9 mouse cellular contexts compared by ENCODE assay signal in the genomic region with DNA sequence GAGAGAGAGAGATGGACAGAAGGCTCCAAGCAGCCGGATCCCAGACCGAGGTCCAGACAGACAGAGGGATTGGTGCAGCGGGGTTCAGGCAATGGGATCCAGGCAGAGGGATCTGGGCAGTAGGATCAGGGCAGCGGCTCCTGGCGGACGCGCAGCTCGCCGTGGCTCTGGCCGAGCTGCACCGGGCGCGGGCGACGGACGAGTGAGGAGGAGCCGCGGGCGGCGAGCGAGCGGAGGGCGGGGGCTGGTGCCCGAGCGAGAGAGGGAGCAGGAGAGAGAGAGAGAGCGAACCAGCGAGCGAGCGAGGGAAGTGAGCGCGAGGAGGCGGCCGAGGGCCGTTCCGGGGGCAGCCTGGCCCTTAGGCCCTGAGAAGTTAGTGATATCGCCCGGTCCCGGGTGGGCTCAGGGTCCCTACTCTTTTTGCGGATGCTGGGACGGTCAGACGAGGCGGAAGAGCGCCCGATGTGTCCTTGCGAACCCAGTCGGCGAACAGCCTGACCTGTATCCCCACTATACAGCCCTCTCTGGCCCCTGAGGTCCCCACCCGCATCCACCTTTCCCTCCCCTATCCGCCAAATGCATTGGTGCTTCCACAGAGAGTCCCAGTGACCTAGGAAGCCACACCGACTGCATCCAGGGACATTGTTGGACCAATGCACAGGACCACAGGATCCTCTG. TPM values are rescaled to one million over a fixed set of nuclear protein-coding genes. Genes with fewer than 3 reads are reported as not detected.
A peak's percentile ranks its signal among the peaks of the same experiment; 100 is the strongest.
DNase-seq lines count a peak whose midpoint lies in the region; ATAC-seq lines count a peak whose summit lies in the region.
"Had no signal": no experiment of that assay in that cellular context is flagged by ENCODE, and none has a peak within 500 bp of the region (broad histone marks: within the 10 kb centered on the region; RNA-seq: fewer than 3 reads in every experiment).

Gene Sez6l (minus strand): TSS at position 193 of the 678 bp plus-strand sequence.

- no peak within 1 kb of the TSS for H3K9ac ChIP-seq in liver, embryonic 13.5 days

- H3K4me2 ChIP-seq in liver, embryonic 13.5 days, result peak within 1 kb of the TSS; percentile 28

- H3K4me3 ChIP-seq in liver, embryonic 13.5 days (replicated peaks), result 0 out of 2 replicates have a peak within 1 kb of the TSS, but pooled peaks have one; percentile 10
- H3K4me3 ChIP-seq: erythroblast, embryonic 14.5 days had no signal

- H3K4me1 ChIP-seq in liver, embryonic 13.5 days (replicated peaks), result no peaks in the 10 kb centered on the region

- H3K36me3 ChIP-seq in liver, embryonic 13.5 days, result no peaks in the 10 kb centered on the region

- peaks cover 55% of the 10 kb centered on the region for H3K27me3 ChIP-seq in liver, embryonic 13.5 days

- no peak within 1 kb of the TSS for H3K27ac ChIP-seq in liver, embryonic 13.5 days

- WGBS in liver, embryonic 13.5 days (ENCODE audit: insufficient replicate concordance), result 1% methylated on average over 47 of the region's 50 CpGs

- ATAC-seq in liver, embryonic 13.5 days (ENCODE audit: low read depth), result no peak
- no peak for ATAC-seq in monocyte, adult 5-6 weeks (replicated peaks; ENCODE audit: insufficient number of reproducible peaks, low FRiP score, low TSS enrichment, poor library complexity, severe bottlenecking)

- H3K9me3 ChIP-seq in liver, embryonic 13.5 days (replicated peaks), result 0 out of 2 replicates have a peak, but pooled peaks cover 3% of the 10 kb centered on the region

- DNase-seq in heart, adult 18-20 months, result peak; percentile 13 to 14
- no peak for DNase-seq in heart, adult 11 months
- DNase-seq in cerebellum, adult 9-10 months, result peak; percentile 90
- peak; percentile 71 to 83 for DNase-seq in frontal cortex, postnatal 10 days (ENCODE audit: low spot score in 2 of 2)
- DNase-seq in kidney, postnatal 14 days, result peak; percentile 26
- no peak for DNase-seq in liver, embryonic 13.5 days
- DNase-seq in retina, postnatal 7 days (ENCODE audit: low read depth, low spot score), result peak; percentile 38

RNA-seq across cellular contexts. Expression of gene Sez6l, which starts in this region (rescaled TPM):
- total RNA-seq in heart, adult 18-20 months (2021), result under 1 TPM; 0.05 to 0.10 TPM
- 0.05 and 0.06 TPM in 2 replicates for polyA plus RNA-seq in liver, embryonic 13.5 days (2015; fragmentation: Nextera tagmentation; extraction: Ambion mirVana)
- total RNA-seq in monocyte, adult 5-6 weeks (2017), result 0.67 TPM in 1 of 3 replicates, not detected in the others
- polyA plus RNA-seq: erythroblast, embryonic 14.5 days had no signal

Comparison
In these comparisons a context has a peak if more than half of its experiments do, and no peak if none do; other contexts are left out.
1. Peak in DNase-seq in heart, adult 18-20 months; RNA of the gene not detected or under 1 TPM.
2. DNase-seq: peak in cerebellum, adult 9-10 months (single experiment), frontal cortex, postnatal 10 days (2 of 2), kidney, postnatal 14 days (single experiment) and retina, postnatal 7 days (single experiment); none in heart, adult 11 months (single experiment) and liver, embryonic 13.5 days (single experiment).